Mouse (Mus musculus): ENCODE data around the gene Raet1e. TPM values are rescaled to one million over a fixed set of nuclear protein-coding genes. Genes with fewer than 3 reads are reported as not detected.
"Not testable (repeated sequence)": the region's sequence is repeated elsewhere in the genome, so short reads cannot be mapped to it uniquely, and the experiment has no call there.

Gene Raet1e
- polyA plus RNA-seq, 2 experiments = 0.57 to 1.4 TPM

DNA sequence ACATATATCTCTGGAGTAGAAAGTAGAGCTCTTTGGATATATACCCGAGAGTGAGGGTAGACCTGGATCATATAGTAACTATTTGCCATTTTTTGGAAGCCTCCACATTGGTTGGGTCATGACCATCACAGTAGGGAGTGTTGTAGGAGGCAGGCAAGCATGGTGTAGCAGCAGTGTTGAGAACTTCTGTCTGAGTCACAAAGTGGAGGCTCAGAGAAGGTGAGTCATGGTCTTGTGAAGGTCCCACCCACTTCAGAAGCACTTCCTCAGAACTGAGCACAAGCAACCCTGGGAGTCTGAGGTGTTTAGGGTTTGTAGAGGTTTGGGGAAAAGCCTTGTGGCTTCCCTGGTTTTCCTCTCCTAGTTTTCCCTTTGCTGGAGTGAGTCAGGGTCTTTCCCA, 199.0 kb downstream of the Raet1e start:
- H3K4me1 ChIP-seq (replicated peaks; ENCODE audit: control insufficient read depth in 2 of 2, insufficient read depth in 2 of 2, low read length in 1 of 2); H3K9me3 ChIP-seq (ENCODE audit: control insufficient read depth, low read length); ATAC-seq (ENCODE audit: insufficient read depth); H3K36me3 ChIP-seq (replicated peaks; ENCODE audit: control insufficient read depth, insufficient read depth, low read depth); H3K27ac ChIP-seq; DNase-seq (ENCODE audit: low read depth in 3 of 3, low spot score in 3 of 3); H3K9ac ChIP-seq (replicated peaks); H3K4me2 ChIP-seq (ENCODE audit: low read depth); H3K4me3 ChIP-seq (ENCODE audit: insufficient read depth in 1 of 2, low read depth in 2 of 2, low read length in 2 of 2); H3K27me3 ChIP-seq (ENCODE audit: control insufficient read depth, insufficient read depth, low read length): not testable (repeated sequence)
- WGBS (ENCODE audit: insufficient replicate concordance) = 30% methylated on average over 1 of the region's 1 CpGs

DNA sequence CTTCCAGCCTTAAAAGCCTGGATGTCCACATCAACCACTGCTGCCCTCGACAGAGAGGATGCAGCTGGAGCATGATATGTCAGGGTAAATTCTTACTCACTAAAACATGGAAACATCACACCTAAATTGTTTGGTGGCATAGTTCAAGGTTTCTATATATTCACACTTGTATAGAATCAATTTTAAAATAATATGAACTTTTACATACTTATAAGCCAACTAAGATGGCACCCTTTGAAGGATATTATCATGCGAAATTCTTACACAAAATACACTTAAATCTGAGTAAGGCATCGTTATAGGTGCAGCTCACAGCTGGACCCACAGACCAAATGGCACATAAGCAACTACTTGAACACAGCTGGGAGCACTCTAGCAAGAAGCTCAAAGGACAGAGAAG, 201.9 kb downstream of the Raet1e start, which contains the start of gene Raet1d:
Raet1d (plus strand) TSS at position 301 of the 400 bp plus-strand sequence.
- not testable (repeated sequence) for H3K36me3 ChIP-seq (replicated peaks; ENCODE audit: control insufficient read depth, insufficient read depth, low read depth); H3K9ac ChIP-seq (replicated peaks); DNase-seq (ENCODE audit: low read depth in 3 of 3, low spot score in 3 of 3); H3K9me3 ChIP-seq (ENCODE audit: control insufficient read depth, low read length); ATAC-seq (ENCODE audit: insufficient read depth); H3K4me2 ChIP-seq (ENCODE audit: low read depth); H3K27ac ChIP-seq; H3K4me1 ChIP-seq (replicated peaks; ENCODE audit: control insufficient read depth in 2 of 2, insufficient read depth in 2 of 2, low read length in 1 of 2); H3K27me3 ChIP-seq (ENCODE audit: control insufficient read depth, insufficient read depth, low read length); H3K4me3 ChIP-seq (ENCODE audit: insufficient read depth in 1 of 2, low read depth in 2 of 2, low read length in 2 of 2)
- 43% methylated on average over 3 of the region's 3 CpGs for WGBS (ENCODE audit: insufficient replicate concordance)

DNA sequence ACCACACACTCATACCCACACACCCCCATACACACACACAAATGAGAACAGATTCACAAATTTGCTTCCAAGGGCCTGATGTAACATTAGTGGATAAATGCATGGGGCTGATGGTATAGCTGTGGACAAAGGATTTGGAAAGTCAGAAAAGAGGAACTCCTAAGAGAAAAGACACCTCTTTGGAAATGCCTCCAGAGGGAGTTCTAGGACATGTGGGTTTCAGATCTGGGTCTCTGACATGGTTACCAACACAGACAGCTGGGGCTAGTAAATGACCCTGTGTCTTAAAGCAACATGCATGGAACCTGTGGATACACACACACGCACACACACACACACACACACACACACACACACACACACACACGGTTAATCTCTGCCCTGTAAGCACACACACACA, 202.6 kb downstream of the Raet1e start:
- H3K9me3 ChIP-seq (ENCODE audit: control insufficient read depth, low read length); H3K36me3 ChIP-seq (replicated peaks; ENCODE audit: control insufficient read depth, insufficient read depth, low read depth); H3K27ac ChIP-seq; H3K4me2 ChIP-seq (ENCODE audit: low read depth); H3K9ac ChIP-seq (replicated peaks); H3K4me3 ChIP-seq (ENCODE audit: insufficient read depth in 1 of 2, low read depth in 2 of 2, low read length in 2 of 2); ATAC-seq (ENCODE audit: insufficient read depth); H3K27me3 ChIP-seq (ENCODE audit: control insufficient read depth, insufficient read depth, low read length); DNase-seq (ENCODE audit: low read depth in 3 of 3, low spot score in 3 of 3); H3K4me1 ChIP-seq (replicated peaks; ENCODE audit: control insufficient read depth in 2 of 2, insufficient read depth in 2 of 2, low read length in 1 of 2): not testable (repeated sequence)
- WGBS (ENCODE audit: insufficient replicate concordance) = 50% methylated on average over 2 of the region's 2 CpGs

DNA sequence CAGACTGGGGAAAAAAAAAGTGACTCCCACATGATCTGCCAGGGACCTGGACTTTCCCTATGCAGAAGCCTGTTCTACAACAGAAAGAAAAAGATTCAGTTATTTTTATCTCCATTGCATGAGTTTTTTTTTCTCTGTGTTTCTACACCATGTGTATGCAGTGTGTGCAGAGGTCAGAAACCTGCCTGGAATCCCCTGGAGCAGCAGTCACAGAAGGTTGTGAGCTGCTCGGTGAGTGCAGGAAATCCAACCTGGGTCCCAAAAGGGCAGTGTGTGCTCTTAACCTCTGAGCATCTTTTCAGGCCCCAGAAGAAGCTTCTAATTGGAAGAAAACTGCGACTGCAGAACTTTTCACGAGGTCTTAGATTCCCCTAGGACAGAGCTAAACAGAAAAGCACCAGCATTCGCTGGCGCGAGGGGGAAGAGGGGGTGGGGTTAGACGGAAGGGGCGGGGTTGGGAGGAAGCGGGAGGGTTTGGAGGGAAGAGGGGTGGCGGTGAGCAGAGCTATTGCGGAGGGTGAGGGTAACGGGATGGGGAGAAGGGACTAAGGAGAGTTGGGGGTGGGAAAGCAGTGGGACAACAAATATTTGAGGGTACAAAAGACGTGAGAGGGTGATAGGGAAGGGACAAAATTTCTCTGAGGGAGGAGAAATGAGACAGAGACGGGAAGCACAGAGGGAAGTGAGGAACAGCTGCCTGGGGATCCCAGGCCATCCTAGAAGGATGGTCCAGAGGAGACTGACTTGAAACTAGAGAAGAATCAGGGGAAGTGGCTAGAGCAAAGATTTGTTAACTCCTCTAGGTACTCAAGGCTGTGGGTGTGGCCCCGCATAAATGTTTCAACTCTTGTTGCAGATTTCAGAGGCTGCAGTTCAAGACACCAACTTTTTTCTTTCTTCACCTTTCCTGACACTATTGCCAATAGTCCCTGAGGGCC, 203.3 kb downstream of the Raet1e start:
- not testable (repeated sequence) for H3K36me3 ChIP-seq (replicated peaks; ENCODE audit: control insufficient read depth, insufficient read depth, low read depth); H3K4me1 ChIP-seq (replicated peaks; ENCODE audit: control insufficient read depth in 2 of 2, insufficient read depth in 2 of 2, low read length in 1 of 2); ATAC-seq (ENCODE audit: insufficient read depth); H3K4me3 ChIP-seq (ENCODE audit: insufficient read depth in 1 of 2, low read depth in 2 of 2, low read length in 2 of 2); H3K4me2 ChIP-seq (ENCODE audit: low read depth); H3K9ac ChIP-seq (replicated peaks); H3K27ac ChIP-seq; H3K27me3 ChIP-seq (ENCODE audit: control insufficient read depth, insufficient read depth, low read length); DNase-seq (ENCODE audit: low read depth in 3 of 3, low spot score in 3 of 3); H3K9me3 ChIP-seq (ENCODE audit: control insufficient read depth, low read length)
- under 1% methylated on average over 9 of the region's 15 CpGs for WGBS (ENCODE audit: insufficient replicate concordance)

DNA sequence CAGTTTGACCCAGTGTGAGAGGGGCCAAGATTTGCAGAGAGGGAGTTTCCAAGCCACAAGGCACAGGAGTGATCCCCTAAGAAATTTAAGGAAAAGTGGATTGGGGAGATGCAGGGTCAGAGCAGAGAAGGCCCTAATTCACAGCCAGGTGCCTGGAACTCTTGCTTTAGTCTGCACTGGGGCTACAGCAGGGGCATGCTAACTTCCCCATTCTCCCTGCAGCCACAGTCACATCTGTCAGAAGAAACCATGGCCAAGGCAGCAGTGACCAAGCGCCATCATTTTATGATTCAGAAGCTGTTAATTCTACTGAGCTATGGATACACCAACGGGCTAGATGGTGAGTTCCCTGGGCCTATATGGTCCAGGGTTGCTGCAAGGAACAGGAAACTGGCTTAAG, 204.1 kb downstream of the Raet1e start:
- H3K4me1 ChIP-seq (replicated peaks; ENCODE audit: control insufficient read depth in 2 of 2, insufficient read depth in 2 of 2, low read length in 1 of 2); H3K9me3 ChIP-seq (ENCODE audit: control insufficient read depth, low read length); H3K36me3 ChIP-seq (replicated peaks; ENCODE audit: control insufficient read depth, insufficient read depth, low read depth); H3K4me2 ChIP-seq (ENCODE audit: low read depth); ATAC-seq (ENCODE audit: insufficient read depth); DNase-seq (ENCODE audit: low read depth in 3 of 3, low spot score in 3 of 3); H3K9ac ChIP-seq (replicated peaks); H3K27me3 ChIP-seq (ENCODE audit: control insufficient read depth, insufficient read depth, low read length); H3K27ac ChIP-seq; H3K4me3 ChIP-seq (ENCODE audit: insufficient read depth in 1 of 2, low read depth in 2 of 2, low read length in 2 of 2): not testable (repeated sequence)
- WGBS (ENCODE audit: insufficient replicate concordance) = 39% methylated on average over 2 of the region's 2 CpGs

DNA sequence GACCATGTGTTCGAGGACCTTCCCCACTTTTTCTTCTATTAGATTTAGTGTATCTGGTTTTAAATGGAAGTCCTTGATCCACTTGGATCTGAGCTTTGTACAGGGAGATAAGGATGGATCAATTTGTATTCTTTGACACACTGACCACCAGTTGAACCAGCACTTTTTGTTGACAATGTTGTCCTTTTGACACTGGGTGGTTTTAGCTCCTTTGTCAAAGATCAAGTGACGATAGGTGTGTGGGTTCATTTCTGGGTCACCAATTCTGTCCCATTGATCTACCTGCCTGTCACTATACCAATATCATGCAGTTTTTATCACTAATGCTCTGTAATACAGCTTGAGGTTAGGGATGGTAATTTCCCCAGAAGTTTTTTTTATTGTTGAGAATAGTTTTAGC, 206.5 kb downstream of the Raet1e start:
- 47% methylated on average over 2 of the region's 2 CpGs for WGBS (ENCODE audit: insufficient replicate concordance)
- not testable (repeated sequence) for H3K36me3 ChIP-seq (replicated peaks; ENCODE audit: control insufficient read depth, insufficient read depth, low read depth); DNase-seq (ENCODE audit: low read depth in 3 of 3, low spot score in 3 of 3); H3K4me2 ChIP-seq (ENCODE audit: low read depth); ATAC-seq (ENCODE audit: insufficient read depth); H3K27me3 ChIP-seq (ENCODE audit: control insufficient read depth, insufficient read depth, low read length); H3K9me3 ChIP-seq (ENCODE audit: control insufficient read depth, low read length); H3K9ac ChIP-seq (replicated peaks); H3K4me1 ChIP-seq (replicated peaks; ENCODE audit: control insufficient read depth in 2 of 2, insufficient read depth in 2 of 2, low read length in 1 of 2); H3K27ac ChIP-seq; H3K4me3 ChIP-seq (ENCODE audit: insufficient read depth in 1 of 2, low read depth in 2 of 2, low read length in 2 of 2)

DNA sequence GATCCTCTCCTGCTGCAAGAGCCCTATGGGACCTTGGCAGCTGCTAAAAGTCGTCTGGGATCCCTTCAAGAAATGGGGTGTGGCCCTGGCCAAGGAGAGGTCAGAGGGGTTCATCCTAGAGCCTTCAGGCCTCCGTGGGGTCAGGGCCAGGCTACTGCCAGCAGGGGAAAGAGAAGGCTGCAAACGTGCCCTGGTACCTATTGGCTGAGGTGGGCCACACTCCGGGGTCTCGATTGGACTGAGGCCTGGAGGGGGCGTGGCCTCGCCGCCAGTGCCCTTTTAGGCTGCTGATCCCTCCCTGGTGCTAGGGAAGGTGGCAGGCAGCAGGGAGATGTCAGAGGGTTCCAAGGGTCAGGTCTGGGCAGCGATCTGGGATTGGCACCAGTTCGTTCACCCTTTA, 222.9 kb downstream of the Raet1e start:
- not testable (repeated sequence) for H3K9ac ChIP-seq (replicated peaks); ATAC-seq (ENCODE audit: insufficient read depth); H3K4me1 ChIP-seq (replicated peaks; ENCODE audit: control insufficient read depth in 2 of 2, insufficient read depth in 2 of 2, low read length in 1 of 2); H3K4me2 ChIP-seq (ENCODE audit: low read depth); DNase-seq (ENCODE audit: low read depth in 3 of 3, low spot score in 3 of 3); H3K9me3 ChIP-seq (ENCODE audit: control insufficient read depth, low read length); H3K27me3 ChIP-seq (ENCODE audit: control insufficient read depth, insufficient read depth, low read length); H3K36me3 ChIP-seq (replicated peaks; ENCODE audit: control insufficient read depth, insufficient read depth, low read depth); H3K27ac ChIP-seq; H3K4me3 ChIP-seq (ENCODE audit: insufficient read depth in 1 of 2, low read depth in 2 of 2, low read length in 2 of 2)
- WGBS (ENCODE audit: insufficient replicate concordance) = 7% methylated on average over 6 of the region's 10 CpGs

DNA sequence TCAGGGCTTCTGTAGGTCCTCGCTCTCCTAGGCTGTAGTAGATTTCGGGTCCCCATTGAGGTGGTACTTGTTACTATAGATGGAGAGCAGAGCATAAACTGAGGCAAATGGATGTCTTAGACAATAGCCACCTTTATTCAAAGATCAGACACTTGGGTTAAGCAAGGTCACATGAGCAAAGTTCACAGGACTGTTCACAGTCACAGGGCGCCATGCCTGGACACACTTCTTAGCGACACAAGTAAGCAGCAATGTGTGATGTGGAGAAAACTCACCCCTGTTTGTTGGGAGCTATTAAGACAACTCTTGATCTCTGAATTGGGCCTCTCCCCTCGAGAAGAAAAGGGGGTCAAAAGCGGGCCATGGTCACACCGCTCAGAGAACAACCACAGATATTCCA, 231.8 kb downstream of the Raet1e start:
- H3K36me3 ChIP-seq (replicated peaks; ENCODE audit: control insufficient read depth, insufficient read depth, low read depth); H3K9ac ChIP-seq (replicated peaks); H3K4me1 ChIP-seq (replicated peaks; ENCODE audit: control insufficient read depth in 2 of 2, insufficient read depth in 2 of 2, low read length in 1 of 2); DNase-seq (ENCODE audit: low read depth in 3 of 3, low spot score in 3 of 3); H3K4me2 ChIP-seq (ENCODE audit: low read depth); H3K9me3 ChIP-seq (ENCODE audit: control insufficient read depth, low read length); H3K4me3 ChIP-seq (ENCODE audit: insufficient read depth in 1 of 2, low read depth in 2 of 2, low read length in 2 of 2); ATAC-seq (ENCODE audit: insufficient read depth); H3K27ac ChIP-seq; H3K27me3 ChIP-seq (ENCODE audit: control insufficient read depth, insufficient read depth, low read length): not testable (repeated sequence)
- 66% methylated on average over 7 of the region's 7 CpGs for WGBS (ENCODE audit: insufficient replicate concordance)
